Mouse (Mus musculus) kidney, postnatal 25 days (tissue): ENCODE data around the gene Gm43517.

Experiments
- DNase-seq, 2 experiments: peaks; one replicate each; pipeline ENCODE4 v3.0.0; 2021; ENCODE audit warnings: mixed read lengths in 2 of 2

The Gm43517 gene

DNA sequence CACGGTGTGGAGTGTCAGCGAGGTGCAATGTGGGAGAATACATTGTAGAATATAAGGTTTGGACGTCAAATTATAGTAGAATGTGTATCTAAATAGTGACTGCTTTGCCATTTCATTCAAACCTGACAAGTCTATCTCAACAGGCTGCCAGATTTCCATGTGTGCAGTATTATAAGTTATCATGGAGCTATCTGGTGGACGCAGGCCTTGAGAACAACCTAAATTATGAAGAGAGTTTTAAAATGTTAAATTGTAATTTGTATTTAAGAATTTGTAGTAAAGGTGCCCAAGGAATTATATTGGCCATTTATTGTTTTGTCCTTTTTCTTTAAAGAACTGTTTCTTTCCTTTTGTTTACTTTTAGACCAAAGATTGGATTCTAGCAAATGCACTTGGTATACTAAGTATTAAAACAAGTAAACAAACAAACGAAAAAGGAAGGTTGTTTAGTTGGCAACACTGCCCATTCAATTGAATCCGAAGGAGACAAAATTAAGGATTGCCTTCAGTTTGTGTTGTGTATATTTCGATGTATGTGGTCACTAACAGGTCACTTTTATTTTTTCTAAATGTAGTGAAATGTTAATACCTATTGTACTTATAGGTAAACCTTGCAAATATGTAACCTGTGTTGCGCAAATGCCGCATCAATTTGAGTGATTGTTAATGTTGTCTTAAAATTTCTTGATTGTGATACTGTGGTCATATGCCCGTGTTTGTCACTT, 1.3 kb downstream of the Gm43517 start:
- no peak for DNase-seq

- no peak for DNase-seq
These were observed 3.1 kb downstream of the Gm43517 start for GRCm38 (mm10) chr12:49387856-49388598.

DNA sequence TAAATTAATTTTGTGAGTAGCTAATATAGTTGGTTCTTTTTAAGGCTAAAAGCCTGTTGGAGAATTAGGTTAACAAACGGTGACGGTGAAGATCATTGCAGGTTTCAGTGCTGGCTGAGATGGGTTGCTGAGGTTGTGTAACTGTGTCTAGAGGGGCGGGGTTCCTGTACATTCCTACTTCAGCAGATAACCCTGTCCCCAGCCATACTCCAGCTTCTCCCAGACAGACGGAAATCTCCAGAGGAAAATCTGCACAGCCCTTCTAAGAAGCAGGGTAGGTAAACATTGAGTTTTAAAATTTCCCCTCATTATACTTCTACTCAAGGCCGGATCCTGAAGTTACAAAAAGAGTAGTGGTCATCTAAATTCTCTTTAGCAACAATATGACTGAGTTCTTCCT, 4.7 kb downstream of the Gm43517 start:
- no peak for DNase-seq

DNA sequence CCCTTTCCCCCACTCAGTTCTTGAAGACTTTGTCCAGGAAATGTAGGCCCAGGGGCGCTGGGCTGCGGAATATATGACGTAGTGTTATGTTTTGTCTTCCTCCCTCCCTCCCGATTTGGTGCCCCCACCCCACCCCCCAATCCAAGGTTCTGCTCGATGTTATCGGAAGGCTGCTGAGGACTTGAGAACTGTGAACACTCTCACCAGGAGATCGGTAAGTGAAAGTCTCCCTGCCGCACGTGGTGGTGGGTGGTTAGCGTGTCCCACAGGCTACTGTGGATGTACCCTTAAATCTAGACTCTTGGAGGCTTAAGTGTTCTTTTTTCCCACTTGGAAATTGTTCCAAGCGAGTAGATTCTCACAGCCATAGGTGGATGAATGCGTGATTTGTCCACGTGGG, 5.3 kb downstream of the Gm43517 start:
- DNase-seq: no peak

- DNase-seq: no peak
These were observed 5.9 kb downstream of the Gm43517 start for GRCm38 (mm10) chr12:49390926-49391304.

DNA sequence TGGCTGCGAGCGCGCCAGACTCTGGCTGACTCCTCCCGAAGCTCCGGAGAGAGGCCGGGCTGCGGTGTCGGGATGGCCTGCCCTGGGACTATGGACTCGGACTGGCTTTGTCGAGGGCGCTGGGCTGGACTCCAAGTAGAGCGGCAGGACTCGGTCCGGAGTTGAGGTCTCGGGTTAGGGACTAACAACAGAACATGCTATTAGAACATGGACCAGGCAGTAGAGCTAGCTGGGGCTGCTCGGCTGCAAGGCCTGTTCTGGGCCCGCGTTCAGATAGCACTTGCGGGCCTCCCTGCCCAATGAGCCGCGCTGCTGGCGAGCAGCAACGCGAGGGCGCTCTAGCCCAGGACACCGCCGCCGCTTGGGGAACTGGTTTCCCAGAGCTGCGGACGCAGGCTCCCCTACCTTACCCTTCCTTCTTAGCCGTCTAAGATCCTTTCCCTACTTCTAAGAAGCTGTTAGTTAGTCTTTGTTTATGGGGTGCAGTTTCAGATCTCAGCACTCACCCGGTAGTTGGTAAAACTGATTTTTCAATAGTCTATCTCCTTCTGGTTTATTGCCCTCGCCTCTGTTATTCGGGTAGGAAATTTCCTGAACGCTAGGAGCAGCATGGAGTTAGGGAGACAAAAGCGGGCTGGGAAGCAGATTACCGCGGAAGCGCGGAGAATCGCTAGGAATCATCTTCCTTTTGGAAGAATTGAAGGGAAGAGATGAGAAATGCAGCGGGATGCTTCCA, 6.5 kb downstream of the Gm43517 start:
- peak; percentile 49 to 74 for DNase-seq

GRCm38 (mm10) chr12:49392041-49392390, 7.0 kb downstream of the Gm43517 start:
- DNase-seq: no peak

GRCm38 (mm10) chr12:49392876-49393275, 7.9 kb downstream of the Gm43517 start:
- no peak for DNase-seq

- no peak for DNase-seq
These were observed 8.7 kb downstream of the Gm43517 start for GRCm38 (mm10) chr12:49393639-49394038.

DNA sequence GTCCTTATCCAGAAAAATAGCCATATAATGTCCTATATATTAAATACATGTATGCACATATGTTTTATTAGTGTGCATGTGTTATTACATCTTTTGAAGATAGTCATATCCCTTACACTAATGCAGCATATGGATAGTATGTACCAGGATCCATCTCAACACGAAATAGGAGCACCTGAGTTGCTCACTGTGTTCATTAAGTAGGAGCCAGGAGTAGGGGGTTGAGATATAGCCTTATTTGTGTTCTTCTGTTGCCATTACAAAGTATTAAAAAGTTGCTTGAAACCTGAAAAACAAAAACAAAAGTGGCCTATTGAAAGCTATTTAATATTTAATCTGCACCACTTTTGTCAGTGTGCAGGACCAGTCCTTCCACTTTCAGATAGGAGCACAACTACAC, 9.2 kb downstream of the Gm43517 start:
- DNase-seq: no peak

DNA sequence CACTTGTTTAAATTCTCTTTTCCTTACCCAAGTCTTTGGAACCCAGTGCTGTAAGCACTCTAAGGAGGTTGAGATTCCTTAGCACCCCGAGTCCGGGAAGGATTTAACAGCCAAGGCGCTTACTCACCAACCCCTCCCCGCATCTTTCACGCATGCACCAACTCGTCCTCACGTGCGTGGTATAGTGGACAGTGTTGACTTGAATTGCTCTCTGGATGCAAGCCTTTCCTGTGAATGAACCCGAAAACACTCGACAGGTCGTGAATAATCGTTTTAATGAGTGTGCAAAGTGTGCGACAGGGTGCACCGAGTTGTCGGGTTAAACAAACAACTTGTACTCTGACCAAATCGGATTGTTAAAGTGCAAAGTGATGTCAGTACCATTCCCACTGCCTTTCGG, 9.9 kb downstream of the Gm43517 start:
- DNase-seq: no peak

DNA sequence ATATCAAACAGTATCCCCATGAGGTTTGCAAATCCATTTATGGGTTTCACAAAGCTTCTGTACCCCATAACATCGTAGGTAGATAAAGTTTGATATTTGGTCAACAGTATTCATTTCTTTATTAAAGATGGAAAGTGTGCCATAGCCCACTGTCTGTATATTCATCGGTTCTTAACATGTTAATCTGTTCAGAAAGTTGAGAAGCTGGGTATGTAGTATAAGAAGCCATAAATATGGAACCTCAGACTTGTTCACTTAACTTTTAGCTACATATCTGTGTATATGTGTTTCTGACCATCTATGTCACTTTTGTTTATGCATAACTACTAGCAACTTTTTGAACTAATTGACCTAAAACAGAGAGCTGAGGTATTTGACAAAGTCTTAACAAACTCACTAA, 11.0 kb downstream of the Gm43517 start:
- no peak for DNase-seq

DNA sequence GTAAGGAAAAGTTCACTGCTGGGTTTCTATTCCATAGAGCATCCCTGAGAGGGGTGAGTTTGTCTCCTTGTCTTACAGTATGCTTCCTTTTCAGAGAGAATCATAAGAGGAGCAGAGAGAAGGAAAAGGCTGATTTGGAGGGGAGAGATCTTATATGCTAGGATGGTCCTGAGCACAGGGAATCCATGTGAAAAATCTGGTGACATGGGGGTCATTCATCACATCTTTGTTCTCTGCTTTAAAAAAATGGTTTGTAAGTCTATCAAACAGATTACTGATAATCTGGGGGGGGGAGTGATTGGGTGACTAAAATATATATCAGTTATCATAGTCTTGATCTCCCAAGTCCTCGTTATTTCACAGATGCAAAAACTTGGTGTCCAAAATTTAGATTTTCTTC, 11.8 kb downstream of the Gm43517 start:
- no peak for DNase-seq

GRCm38 (mm10) chr12:49397443-49398162, 12.6 kb downstream of the Gm43517 start:
- DNase-seq: no peak

GRCm38 (mm10) chr12:49398163-49398540, 13.2 kb downstream of the Gm43517 start:
- DNase-seq: no peak

DNA sequence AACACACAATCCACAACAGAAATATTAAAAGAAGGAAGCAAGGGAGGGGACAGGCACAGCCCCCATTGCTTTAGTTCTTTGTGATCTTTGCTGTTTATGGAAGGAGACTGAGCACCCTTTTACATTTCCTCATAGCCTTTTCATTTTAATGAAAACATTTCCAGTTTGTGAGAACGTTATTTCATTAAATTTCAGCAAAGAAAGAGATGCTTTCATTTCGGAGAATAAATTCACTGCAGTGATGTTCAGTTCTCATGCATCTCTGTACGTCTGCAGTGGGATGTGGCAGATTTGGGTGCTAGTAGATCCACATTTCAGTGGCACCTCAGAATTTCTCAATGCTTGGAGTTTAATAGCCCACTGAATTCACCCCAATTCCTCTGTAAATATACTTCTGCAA, 13.7 kb downstream of the Gm43517 start:
- no peak for DNase-seq

- DNase-seq: no peak
These were observed 14.6 kb downstream of the Gm43517 start for GRCm38 (mm10) chr12:49399611-49400010.

GRCm38 (mm10) chr12:49400036-49400852, 15.3 kb downstream of the Gm43517 start:
- no peak for DNase-seq

- no peak for DNase-seq
These were observed 15.8 kb downstream of the Gm43517 start for GRCm38 (mm10) chr12:49400853-49401118.

DNA sequence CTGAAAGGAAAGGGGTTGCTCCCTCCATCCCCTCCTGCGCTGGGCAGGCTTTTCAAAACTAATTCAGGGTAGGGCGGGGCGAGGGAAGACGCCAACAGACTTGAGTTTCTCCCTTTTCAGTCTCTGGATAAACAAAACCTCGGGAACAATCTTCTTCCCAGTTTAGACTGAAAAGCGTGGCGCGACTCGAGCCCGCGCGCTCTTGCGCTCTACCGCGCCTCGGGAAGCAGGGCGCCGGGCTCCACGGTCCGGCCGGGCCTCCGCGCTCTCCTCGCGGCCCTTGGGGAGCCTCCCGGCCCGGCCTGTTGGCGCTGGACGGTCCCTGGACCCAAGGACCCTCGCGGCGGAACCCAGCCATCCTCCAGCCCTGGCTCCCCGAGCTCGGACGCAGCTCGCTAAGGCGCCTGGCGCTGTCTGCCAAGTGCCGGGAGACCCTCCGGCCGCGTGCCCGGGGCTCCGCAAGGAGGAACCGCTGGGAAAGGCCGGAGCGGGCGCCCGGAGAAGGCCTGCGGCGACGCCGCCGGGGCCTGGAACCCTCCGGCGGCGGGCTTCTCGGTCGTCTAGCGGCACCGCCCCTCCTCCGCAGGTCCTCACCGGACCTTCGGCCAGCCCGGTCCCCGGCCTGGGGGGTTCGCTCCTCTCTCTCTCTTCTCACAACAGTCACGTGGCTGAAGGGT, 16.3 kb downstream of the Gm43517 start:
- peak in 1 of 2 experiments; percentile 33 for DNase-seq

GRCm38 (mm10) chr12:49401796-49402130, 16.8 kb downstream of the Gm43517 start:
- DNase-seq: no peak

DNA sequence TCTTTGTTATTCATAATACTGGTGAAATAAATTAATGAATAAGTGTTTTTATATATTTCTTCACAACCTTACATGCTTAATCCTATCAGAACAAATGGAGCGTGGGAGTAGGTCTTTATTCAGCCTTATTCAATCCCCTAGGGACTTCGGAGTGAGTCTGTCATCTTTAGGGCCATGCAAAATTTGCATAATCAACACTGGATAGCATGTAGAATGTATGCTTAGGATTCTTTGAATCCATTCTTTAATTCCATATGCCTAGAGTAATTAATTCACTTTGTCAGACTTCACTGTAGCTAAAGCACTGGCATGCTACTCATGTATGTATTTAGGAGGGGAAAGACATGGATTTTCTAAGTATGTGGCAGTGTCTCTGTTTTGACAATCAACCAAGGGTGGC, 24.9 kb downstream of the Gm43517 start:
- DNase-seq: no peak
